Mouse (Mus musculus): ENCODE data around the gene Snd1.

- TF ChIP-seq CTCF (IDR thresholded peaks at IDR 0.05; ENCODE audit: low read depth) (no peak), EP300 (IDR thresholded peaks at IDR 0.05; ENCODE audit: low read depth) (no peak)
Measured at GRCm38 (mm10) chr6:28519426-28519825, 44.5 kb downstream of the Snd1 start.

Data from liver, postnatal 0 days (tissue).